Mouse (Mus musculus) gastrocnemius, postnatal 14 days (tissue): ENCODE measurements around the gene Tyw3. TPM values are rescaled to one million over a fixed set of nuclear protein-coding genes. Genes with fewer than 3 reads are reported as not detected.
"Not testable (repeated sequence)": the region's sequence is repeated elsewhere in the genome, so short reads cannot be mapped to it uniquely, and the experiment has no call there.

ENCODE experiments used
- DNase-seq: peaks from one replicate; pipeline ENCODE4 v3.0.0; 2021; ENCODE audit warnings: mixed read lengths
- intact Hi-C: fragments of 180-260 bp; cut with DNase I; formaldehyde crosslinking; loops from one replicate; pipeline ENCODE4 v1.15.1; 2025; ENCODE audit warnings: low total_unique reads
- long read RNA-seq, 2 experiments: library from polyadenylated mRNA; stranded (forward); transcript quantifications; one replicate each; pipeline ENCODE4 v2.0.0; 2021
- total RNA-seq, 2 experiments: library from RNA; stranded (reverse); gene quantifications; 2 replicates each; pipeline ENCODE4 v1.2.3; 2021

Gene Tyw3
- total RNA-seq, result 1 to 10 TPM; 1.4 to 2.5 TPM
- long read RNA-seq, experiment 1, full-length matches to known transcripts, result 2 of 3 reads
- long read RNA-seq, experiment 1, partial matches to known transcripts, result 0 of 3 reads
- long read RNA-seq, experiment 1, other reads (novel, unspliced or antisense), result 1 of 3 reads
- long read RNA-seq, experiment 2, full-length matches to known transcripts, result 3 of 3 reads
- long read RNA-seq, experiment 2, partial matches to known transcripts, result 0 of 3 reads
- long read RNA-seq, experiment 2, other reads (novel, unspliced or antisense), result 0 of 3 reads

- peak; percentile 97 for DNase-seq
- intact Hi-C loops, result no loop called here
These were observed at the start of gene Tyw3 for GRCm38 (mm10) chr3:154596934-154597554. TSS of gene Tyw3 (minus strand) at chr3:154597104.

DNA sequence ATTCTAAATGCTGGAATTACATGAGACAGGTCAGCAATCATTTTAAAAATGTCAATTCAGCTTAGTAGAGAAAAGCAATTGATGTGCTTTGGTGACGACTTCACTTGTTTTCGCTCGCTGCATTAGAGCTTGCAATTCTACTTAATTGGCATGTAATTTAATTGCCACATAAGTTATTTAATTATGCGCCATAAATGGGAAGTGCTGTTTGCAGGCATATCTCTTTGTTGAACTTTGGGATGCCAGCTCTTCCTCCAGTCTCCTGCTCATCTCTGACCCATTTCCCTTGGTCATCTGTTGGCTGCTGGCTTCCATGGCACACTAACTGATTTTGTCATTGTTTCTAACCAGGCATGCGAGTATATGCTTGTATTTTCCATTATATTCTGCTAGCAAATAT is 36.2 kb upstream of the Tyw3 start:
- intact Hi-C loops, result no loop called here
- DNase-seq, result no peak

GRCm38 (mm10) chr3:154631281-154631680 is 34.4 kb upstream of the Tyw3 start:
- intact Hi-C loops, DNase-seq: not testable (repeated sequence)

GRCm38 (mm10) chr3:154628284-154628683 is 31.4 kb upstream of the Tyw3 start:
- intact Hi-C loops, result no loop called here
- no peak for DNase-seq

DNA sequence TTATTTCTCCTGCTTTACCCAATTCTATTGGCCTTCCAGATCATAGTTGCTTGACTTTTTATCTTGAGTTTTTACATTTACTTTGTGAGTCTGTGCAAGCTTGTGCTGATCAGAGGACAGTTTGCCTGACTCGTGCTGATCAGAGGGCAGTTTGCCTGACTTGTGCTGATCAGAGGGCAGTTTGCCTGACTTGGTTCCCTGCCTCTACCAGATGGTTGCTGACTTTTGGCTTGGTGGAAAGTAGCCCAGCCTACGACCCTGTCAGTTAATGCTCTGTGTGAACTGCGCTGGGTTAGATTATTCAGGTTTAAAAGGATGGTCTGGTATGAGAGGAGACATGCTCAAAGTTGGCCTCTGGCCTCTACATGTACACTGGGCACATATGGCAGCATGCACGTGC is 19.2 kb upstream of the Tyw3 start:
- DNase-seq, result no peak
- intact Hi-C loops, result no loop called here

DNA sequence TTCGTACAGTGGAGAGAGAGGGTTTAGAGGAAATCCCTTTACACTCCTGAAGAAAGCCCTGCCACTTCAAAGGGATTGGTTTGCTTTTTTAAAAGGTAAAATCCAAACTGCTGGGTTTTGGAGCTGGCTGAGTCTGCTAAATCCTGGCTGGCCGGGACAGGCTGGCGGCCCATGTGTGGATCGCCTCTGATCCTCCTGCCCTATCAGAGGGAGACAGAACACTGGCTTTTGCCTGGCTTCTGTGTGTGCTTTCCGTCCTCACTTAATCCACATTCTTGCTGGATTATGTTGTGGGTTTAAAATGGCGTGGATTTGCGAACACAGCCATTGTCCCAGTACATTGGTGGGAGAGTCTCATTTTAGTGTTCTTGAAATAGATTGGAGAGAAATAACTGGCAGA is 18.4 kb upstream of the Tyw3 start:
- DNase-seq, result no peak
- intact Hi-C loops, result no loop called here

DNA sequence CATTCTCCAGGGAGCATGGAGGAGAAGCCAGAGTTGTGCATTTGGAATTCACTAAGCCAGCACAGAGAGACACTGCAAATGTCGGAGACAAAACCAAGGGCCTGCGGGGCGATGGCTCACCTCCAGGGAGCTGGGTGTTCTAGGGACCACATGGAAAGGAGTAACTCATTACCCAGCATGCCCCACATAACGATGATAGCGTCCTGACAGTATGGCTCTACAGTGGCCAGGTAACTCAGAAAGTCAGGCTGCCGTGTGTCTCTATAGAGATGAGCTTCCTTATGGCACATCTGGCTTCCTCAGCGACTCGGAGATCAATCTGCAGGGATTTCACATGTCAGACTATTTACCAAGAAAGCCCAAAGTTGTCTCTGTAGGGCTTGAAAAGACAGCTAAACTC is 17.9 kb upstream of the Tyw3 start:
- intact Hi-C loops, result no loop called here
- no peak for DNase-seq

GRCm38 (mm10) chr3:154611888-154612287 is 15.0 kb upstream of the Tyw3 start:
- intact Hi-C loops, result no loop called here
- no peak for DNase-seq

DNA sequence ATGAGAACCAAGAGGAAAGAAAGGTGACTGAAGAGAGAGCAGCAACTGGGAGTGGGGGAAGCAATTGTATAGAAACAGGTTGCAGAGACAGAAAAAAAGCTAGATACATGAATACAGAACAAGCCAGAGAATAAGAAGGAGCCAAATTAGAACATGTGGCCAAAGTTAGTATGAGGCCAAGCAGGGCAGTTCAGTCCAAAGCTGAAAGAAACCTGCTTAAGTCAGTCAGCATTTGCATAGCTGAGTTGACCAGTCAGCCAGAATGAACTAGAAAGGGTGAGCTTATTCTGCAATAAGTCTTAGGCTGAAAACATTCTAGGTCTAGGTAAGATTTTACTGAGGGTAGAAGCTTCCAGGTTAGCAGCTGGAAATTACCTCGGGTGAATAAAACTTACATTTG is 11.0 kb upstream of the Tyw3 start:
- DNase-seq, result no peak

GRCm38 (mm10) chr3:154604871-154605270 is 8.0 kb upstream of the Tyw3 start:
- no peak for DNase-seq
- intact Hi-C loops, result no loop called here

More for the DNA sequence above, 11.0 kb upstream of the Tyw3 start:
- intact Hi-C loops, result no loop called here

- DNase-seq, result no peak
- intact Hi-C loops, result no loop called here
These were observed 5.2 kb upstream of the Tyw3 start for GRCm38 (mm10) chr3:154602141-154602540.

GRCm38 (mm10) chr3:154597561-154597960 is 657 bp upstream of the Tyw3 start:
- DNase-seq, result no peak
- intact Hi-C loops, result no loop called here

- peak; percentile 86 for DNase-seq
- intact Hi-C loops, result no loop called here
These were observed 393 bp downstream of the Tyw3 start, which contains the start of gene Cryz for GRCm38 (mm10) chr3:154596488-154596933. TSS of gene Cryz (plus strand) at chr3:154596711.

DNA sequence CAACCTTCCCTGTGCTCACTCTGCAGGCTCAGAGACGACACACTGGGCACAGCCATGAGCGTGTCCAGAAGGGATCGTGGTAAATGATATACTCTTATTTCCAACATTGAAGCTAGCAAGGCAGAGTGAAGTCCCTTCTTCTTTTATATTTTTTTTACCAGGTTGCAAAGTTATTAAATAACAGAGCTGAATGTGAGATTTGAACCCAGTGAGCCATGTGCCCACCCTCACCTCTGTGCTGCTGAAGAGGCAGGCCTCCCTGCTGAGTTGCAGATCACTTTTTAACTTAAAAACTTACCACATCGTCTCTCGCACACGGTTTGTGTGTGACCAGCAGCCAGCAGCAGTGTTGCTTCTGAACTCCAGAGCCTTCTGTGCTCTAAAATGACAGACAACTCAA is 2.7 kb downstream of the Tyw3 start:
- intact Hi-C loops, result no loop called here
- no peak for DNase-seq

- intact Hi-C loops, result no loop called here
- no peak for DNase-seq
These were observed 3.3 kb downstream of the Tyw3 start for GRCm38 (mm10) chr3:154593596-154593995.

DNA sequence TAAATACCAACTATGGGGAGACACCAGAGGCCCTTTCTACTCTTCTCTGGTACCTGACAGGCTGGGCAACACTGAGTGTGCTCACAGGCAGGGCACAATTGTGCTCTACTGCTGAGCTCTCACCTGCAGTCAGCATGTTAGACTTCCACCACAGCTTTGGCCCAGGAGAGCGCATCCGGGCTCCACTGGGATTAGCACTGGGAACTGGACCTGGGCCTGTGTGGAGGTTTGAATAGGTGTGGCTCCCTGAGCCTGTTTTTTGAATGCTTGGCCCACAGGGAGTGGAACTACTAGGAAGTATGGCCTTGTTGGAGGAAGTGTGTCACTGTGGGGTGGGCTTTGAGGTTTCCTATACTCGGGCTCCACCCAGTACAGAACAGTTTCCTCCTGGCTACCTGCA is 5.3 kb downstream of the Tyw3 start:
- intact Hi-C loops, result no loop called here
- DNase-seq, result no peak

- intact Hi-C loops, result no loop called here
- no peak for DNase-seq
These were observed 5.9 kb downstream of the Tyw3 start for GRCm38 (mm10) chr3:154590971-154591370.

- intact Hi-C loops, result no loop called here
These were observed 12.6 kb downstream of the Tyw3 start for GRCm38 (mm10) chr3:154584351-154584750.

GRCm38 (mm10) chr3:154577895-154578294 is 19.0 kb downstream of the Tyw3 start:
- intact Hi-C loops, result no loop called here
- DNase-seq, result no peak

More at GRCm38 (mm10) chr3:154584351-154584750, 12.6 kb downstream of the Tyw3 start:
- DNase-seq, result no peak

GRCm38 (mm10) chr3:154573666-154574065 is 23.2 kb downstream of the Tyw3 start:
- no peak for DNase-seq
- intact Hi-C loops, result no loop called here

GRCm38 (mm10) chr3:154572341-154572972 is 24.4 kb downstream of the Tyw3 start:
- peak; percentile 69 for DNase-seq
- intact Hi-C loops, result no loop called here
